Mouse (Mus musculus): ENCODE measurements at regions not wholly inside any gene's neighbourhood (a gene's known extent, or its start where the extent isn't known, plus 50 kb on each side); places are given as distances from the start of the nearest gene placed in this dataset.

DNA sequence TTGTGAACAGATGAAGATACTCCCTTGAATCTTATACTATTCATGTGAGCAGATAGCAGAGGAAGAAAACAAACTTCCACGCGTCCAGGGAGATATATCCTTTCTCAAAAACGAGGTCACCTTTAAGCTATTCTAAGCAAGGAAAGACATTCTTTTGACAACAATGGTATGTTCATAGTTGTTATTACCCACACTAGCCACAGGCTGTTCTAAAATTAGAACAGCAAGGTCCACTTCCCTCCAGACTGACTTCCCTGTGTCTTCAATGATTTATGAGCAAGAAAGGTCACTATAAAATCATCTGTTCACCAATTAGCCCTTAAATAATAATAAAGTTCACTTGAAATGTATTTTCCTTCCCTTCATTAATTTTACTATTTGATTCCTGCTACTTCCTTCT is 263.3 kb upstream of the Cpeb2 start:
- Histone ChIP-seq H3K9me3 (ENCODE audit: control insufficient read depth, low read length) (no peaks in the 10 kb centered on the region), H3K36me3 (ENCODE audit: control insufficient read depth, insufficient read depth, low read length) (no peaks in the 10 kb centered on the region), H3K27me3 (ENCODE audit: control insufficient read depth, insufficient read depth, low read length) (no peaks in the 10 kb centered on the region), H3K4me2 (ENCODE audit: low read length) (no peak overlapping the region), H3K9ac (ENCODE audit: low read length) (no peak overlapping the region), H3K4me3 (ENCODE audit: control insufficient read depth in 1 of 2, insufficient read depth in 1 of 2, low read depth in 1 of 2, low read length in 2 of 2) (no peak overlapping the region), H3K4me1 (ENCODE audit: control insufficient read depth in 2 of 2, insufficient read depth in 2 of 2, low read length in 2 of 2) (peaks cover 0 to 12% of the 10 kb centered on the region in 2 experiments; a peak in 2 of 4 replicates), H3K27ac (replicated peaks in 1 of 2; ENCODE audit: control insufficient read depth in 1 of 2, insufficient read depth in 1 of 2, low read depth in 2 of 2, low read length in 2 of 2) (peak overlapping the region in 1 of 2 experiments; percentile 33; a peak in 1 of 4 replicates)
- WGBS, result 13% methylated on average over 3 of the region's 3 CpGs
- no peak for ATAC-seq (ENCODE audit: insufficient number of reproducible peaks, insufficient read depth, low FRiP score, low read depth)

DNA sequence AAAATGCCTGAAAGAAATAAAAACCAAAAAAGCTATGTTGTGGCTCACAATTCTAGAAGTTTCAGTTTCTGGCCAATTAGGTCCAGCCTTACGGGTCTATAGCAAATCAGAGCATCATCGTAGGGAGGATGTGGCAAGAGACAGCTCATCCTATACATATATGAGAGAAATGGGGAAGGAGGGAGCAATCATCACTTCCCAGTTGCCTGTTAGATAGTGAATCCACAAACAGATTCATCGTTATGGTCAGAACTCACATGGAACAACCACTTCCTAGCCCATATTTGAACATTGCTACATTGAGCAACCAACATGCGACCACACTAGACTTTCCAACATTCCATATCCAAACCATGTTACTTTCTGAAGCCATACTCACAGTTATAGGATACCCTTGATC is 255.9 kb upstream of the Cpeb2 start:
- H3K27ac ChIP-seq (replicated peaks in 1 of 2; ENCODE audit: control insufficient read depth in 1 of 2, insufficient read depth in 1 of 2, low read depth in 2 of 2, low read length in 2 of 2), result no peak overlapping the region
- no peaks in the 10 kb centered on the region for H3K36me3 ChIP-seq (ENCODE audit: control insufficient read depth, insufficient read depth, low read length)
- no peak overlapping the region for H3K4me2 ChIP-seq (ENCODE audit: low read length)
- 82% methylated on average over 4 of the region's 4 CpGs for WGBS
- H3K27me3 ChIP-seq (ENCODE audit: control insufficient read depth, insufficient read depth, low read length), result no peaks in the 10 kb centered on the region
- no peak overlapping the region for H3K4me3 ChIP-seq (ENCODE audit: control insufficient read depth in 1 of 2, insufficient read depth in 1 of 2, low read depth in 1 of 2, low read length in 2 of 2)
- no peaks in the 10 kb centered on the region for H3K9me3 ChIP-seq (ENCODE audit: control insufficient read depth, low read length)
- no peak overlapping the region for H3K9ac ChIP-seq (ENCODE audit: low read length)
- no peaks in the 10 kb centered on the region for H3K4me1 ChIP-seq (ENCODE audit: control insufficient read depth in 2 of 2, insufficient read depth in 2 of 2, low read length in 2 of 2)
- no peak for ATAC-seq (ENCODE audit: insufficient number of reproducible peaks, insufficient read depth, low FRiP score, low read depth)

DNA sequence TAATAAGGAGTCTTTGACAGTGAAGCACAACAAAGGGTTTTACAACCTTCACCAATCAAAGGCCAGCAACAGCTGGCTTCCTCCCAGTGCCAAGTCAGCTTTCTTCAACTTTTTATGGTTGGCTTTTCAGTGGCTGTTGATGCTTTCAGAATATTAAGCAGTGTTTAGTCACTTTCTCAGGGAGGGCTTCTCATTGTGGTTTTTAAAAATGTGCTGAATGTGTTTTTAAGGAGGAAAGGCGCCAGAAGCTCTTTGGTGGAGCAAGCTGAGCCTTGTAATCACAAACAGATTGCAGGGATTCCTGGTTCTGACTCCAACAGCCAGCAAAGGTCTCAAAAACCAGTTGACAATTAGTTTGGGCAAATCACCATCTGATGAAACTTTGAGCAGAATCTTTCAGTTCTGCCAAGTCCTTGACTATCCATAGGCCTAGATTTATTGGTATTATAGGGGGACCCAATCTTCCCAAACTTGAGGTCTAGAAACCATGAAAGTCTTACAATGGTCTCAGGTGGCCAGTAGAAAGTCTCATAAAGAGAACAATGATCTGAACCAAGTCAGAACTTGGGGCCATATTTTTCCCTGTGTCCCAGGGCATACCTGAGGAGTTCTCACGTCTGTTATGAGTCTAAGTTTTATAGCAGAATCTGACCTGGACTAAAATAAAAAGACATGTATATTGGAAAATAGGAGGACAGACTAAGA is 251.9 kb upstream of the Cpeb2 start:
- no peak for ATAC-seq (ENCODE audit: insufficient number of reproducible peaks, insufficient read depth, low FRiP score, low read depth)

DNA sequence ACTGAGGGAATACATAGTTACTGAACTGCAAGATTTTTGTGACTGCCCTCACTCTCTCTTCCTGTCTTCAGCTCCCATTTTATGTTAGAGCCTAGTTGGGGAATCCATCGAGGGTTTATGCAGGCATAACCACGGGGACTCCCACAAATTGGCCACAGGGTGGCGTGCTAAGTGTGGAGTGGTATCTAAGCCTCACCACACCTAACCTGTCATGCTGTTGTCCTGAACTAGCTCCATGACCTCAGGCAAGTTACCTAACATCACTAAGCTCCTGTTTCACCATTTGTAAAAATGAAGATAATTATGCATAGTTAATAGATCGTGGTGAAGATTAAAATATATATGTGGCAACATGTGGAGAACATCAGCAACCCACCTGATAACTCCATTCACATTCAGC is 246.8 kb upstream of the Cpeb2 start:
- Histone ChIP-seq H3K9me3 (ENCODE audit: control insufficient read depth, low read length) (no peaks in the 10 kb centered on the region), H3K4me3 (ENCODE audit: control insufficient read depth in 1 of 2, insufficient read depth in 1 of 2, low read depth in 1 of 2, low read length in 2 of 2) (no peak overlapping the region), H3K9ac (ENCODE audit: low read length) (no peak overlapping the region), H3K36me3 (ENCODE audit: control insufficient read depth, insufficient read depth, low read length) (no peaks in the 10 kb centered on the region), H3K27me3 (ENCODE audit: control insufficient read depth, insufficient read depth, low read length) (no peaks in the 10 kb centered on the region), H3K4me1 (ENCODE audit: control insufficient read depth in 2 of 2, insufficient read depth in 2 of 2, low read length in 2 of 2) (no peaks in the 10 kb centered on the region), H3K4me2 (ENCODE audit: low read length) (no peak overlapping the region), H3K27ac (replicated peaks in 1 of 2; ENCODE audit: control insufficient read depth in 1 of 2, insufficient read depth in 1 of 2, low read depth in 2 of 2, low read length in 2 of 2) (no peak overlapping the region)
- no peak for ATAC-seq (ENCODE audit: insufficient number of reproducible peaks, insufficient read depth, low FRiP score, low read depth)
- WGBS, result 78% methylated on average over 4 of the region's 4 CpGs

More for the DNA sequence above, 251.9 kb upstream of the Cpeb2 start:
- H3K4me2 ChIP-seq (ENCODE audit: low read length), result no peak overlapping the region
- no peaks in the 10 kb centered on the region for H3K36me3 ChIP-seq (ENCODE audit: control insufficient read depth, insufficient read depth, low read length)
- no peaks in the 10 kb centered on the region for H3K4me1 ChIP-seq (ENCODE audit: control insufficient read depth in 2 of 2, insufficient read depth in 2 of 2, low read length in 2 of 2)
- H3K27ac ChIP-seq (replicated peaks in 1 of 2; ENCODE audit: control insufficient read depth in 1 of 2, insufficient read depth in 1 of 2, low read depth in 2 of 2, low read length in 2 of 2), result no peak overlapping the region
- WGBS, result 84% methylated on average over 2 of the region's 2 CpGs
- H3K4me3 ChIP-seq (ENCODE audit: control insufficient read depth in 1 of 2, insufficient read depth in 1 of 2, low read depth in 1 of 2, low read length in 2 of 2), result no peak overlapping the region
- H3K27me3 ChIP-seq (ENCODE audit: control insufficient read depth, insufficient read depth, low read length), result no peaks in the 10 kb centered on the region
- no peaks in the 10 kb centered on the region for H3K9me3 ChIP-seq (ENCODE audit: control insufficient read depth, low read length)
- H3K9ac ChIP-seq (ENCODE audit: low read length), result no peak overlapping the region

DNA sequence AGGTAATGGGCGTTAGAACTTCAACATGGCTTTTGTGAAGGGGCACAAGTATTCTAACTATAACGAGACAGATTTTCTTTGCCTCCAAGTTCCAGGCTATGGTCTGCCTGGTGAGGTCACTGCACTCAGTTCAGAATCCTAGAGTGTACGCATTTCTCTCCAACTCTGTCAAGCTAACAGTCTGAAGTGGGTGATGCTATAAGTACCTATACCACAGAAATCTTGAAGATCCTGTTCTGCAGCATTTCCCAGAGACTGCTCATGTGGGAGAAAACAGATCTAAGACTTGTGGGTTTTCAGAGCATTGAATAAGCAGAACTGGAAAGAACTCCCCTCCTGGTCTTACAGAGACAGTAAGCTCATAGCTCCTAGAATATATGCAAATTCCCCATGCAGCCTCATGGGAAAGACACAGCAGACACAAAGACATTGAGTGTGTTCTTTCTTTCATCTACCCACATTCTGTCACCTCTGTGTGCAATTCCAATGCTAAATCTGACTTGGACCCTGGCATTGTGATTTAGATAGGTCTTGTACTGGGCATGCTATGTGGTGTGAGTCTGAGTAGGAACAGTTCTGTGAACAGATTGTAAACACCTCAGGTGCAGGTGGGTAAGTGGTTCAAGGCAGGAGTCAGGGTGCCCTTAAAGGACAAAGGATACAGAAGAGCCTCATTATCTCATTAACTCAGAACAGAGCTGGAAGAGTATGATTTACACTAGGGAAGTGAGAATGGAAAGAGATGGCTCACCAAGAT is 245.1 kb upstream of the Cpeb2 start:
- no peaks in the 10 kb centered on the region for H3K36me3 ChIP-seq (ENCODE audit: control insufficient read depth, insufficient read depth, low read length)
- no peaks in the 10 kb centered on the region for H3K27me3 ChIP-seq (ENCODE audit: control insufficient read depth, insufficient read depth, low read length)
- 80% methylated on average over 3 of the region's 3 CpGs for WGBS
- H3K9me3 ChIP-seq (ENCODE audit: control insufficient read depth, low read length), result no peaks in the 10 kb centered on the region
- no peaks in the 10 kb centered on the region for H3K4me1 ChIP-seq (ENCODE audit: control insufficient read depth in 2 of 2, insufficient read depth in 2 of 2, low read length in 2 of 2)
- H3K9ac ChIP-seq (ENCODE audit: low read length), result no peak overlapping the region
- H3K4me3 ChIP-seq (ENCODE audit: control insufficient read depth in 1 of 2, insufficient read depth in 1 of 2, low read depth in 1 of 2, low read length in 2 of 2), result no peak overlapping the region
- no peak overlapping the region for H3K27ac ChIP-seq (replicated peaks in 1 of 2; ENCODE audit: control insufficient read depth in 1 of 2, insufficient read depth in 1 of 2, low read depth in 2 of 2, low read length in 2 of 2)
- no peak for ATAC-seq (ENCODE audit: insufficient number of reproducible peaks, insufficient read depth, low FRiP score, low read depth)
- no peak overlapping the region for H3K4me2 ChIP-seq (ENCODE audit: low read length)

DNA sequence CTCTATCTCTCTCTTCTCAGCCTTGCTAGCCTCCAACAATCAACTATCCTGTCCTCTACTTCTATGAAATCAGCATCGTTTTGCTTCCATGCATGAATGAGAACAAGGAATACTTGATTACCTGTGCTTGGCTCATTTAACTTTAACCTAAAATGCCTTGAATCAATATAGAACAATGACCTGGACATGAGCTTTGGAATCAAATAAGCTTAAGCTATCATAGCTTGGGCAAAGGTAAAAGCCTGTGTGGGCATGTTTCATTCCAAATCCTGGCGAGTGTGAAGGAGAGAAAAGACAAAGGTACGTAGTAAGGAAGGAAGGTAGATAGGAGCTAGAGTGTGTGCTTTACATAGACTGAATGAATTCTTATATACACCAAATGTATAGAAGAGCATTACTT is 243.7 kb upstream of the Cpeb2 start:
- WGBS, result 83% methylated on average over 3 of the region's 3 CpGs

DNA sequence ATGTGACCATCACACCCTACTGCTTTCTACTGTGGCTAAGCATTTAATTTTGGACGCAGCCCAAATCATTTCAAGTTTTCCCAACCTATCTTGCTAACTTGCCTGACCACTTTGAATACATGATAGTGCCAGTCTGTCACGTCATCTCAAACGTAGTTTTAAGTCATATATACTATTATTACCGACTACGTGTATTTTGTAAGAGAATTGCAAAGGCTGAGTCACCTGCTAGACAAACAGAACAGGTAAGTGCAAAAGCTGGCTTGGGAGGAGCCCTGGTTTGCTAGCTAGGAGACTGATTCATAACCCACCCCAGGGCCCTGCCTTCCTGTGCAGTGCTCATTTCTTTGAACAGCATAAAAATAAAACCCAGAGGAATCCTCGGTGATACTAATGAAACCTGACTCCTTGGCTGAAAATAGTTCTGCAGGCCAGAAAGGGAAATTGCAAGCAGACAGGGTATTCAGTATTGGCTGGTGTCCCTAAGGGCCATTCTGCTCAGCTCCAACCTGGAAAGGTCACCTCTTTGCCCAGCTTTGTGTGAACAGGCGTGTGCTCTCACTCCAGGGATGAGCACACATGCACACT is 208.9 kb upstream of the Cpeb2 start:
- Histone ChIP-seq H3K27me3 (ENCODE audit: control insufficient read depth, insufficient read depth, low read length) (no peaks in the 10 kb centered on the region), H3K36me3 (ENCODE audit: control insufficient read depth, insufficient read depth, low read length) (no peaks in the 10 kb centered on the region), H3K4me3 (ENCODE audit: control insufficient read depth in 1 of 2, insufficient read depth in 1 of 2, low read depth in 1 of 2, low read length in 2 of 2) (no peak overlapping the region), H3K4me1 (ENCODE audit: control insufficient read depth in 2 of 2, insufficient read depth in 2 of 2, low read length in 2 of 2) (peaks cover 2 to 15% of the 10 kb centered on the region in 2 experiments), H3K9ac (ENCODE audit: low read length) (no peak overlapping the region), H3K9me3 (ENCODE audit: control insufficient read depth, low read length) (no peaks in the 10 kb centered on the region), H3K27ac (replicated peaks in 1 of 2; ENCODE audit: control insufficient read depth in 1 of 2, insufficient read depth in 1 of 2, low read depth in 2 of 2, low read length in 2 of 2) (peak overlapping the region; percentile 52 to 59; a peak in 3 of 4 replicates), H3K4me2 (ENCODE audit: low read length) (no peak overlapping the region)
- no peak for ATAC-seq (ENCODE audit: insufficient number of reproducible peaks, insufficient read depth, low FRiP score, low read depth)
- WGBS, result 51% methylated on average over 7 of the region's 7 CpGs

More for the DNA sequence above, 243.7 kb upstream of the Cpeb2 start:
- ATAC-seq (ENCODE audit: insufficient number of reproducible peaks, insufficient read depth, low FRiP score, low read depth), result no peak
- Histone ChIP-seq H3K9me3 (ENCODE audit: control insufficient read depth, low read length) (no peaks in the 10 kb centered on the region), H3K27me3 (ENCODE audit: control insufficient read depth, insufficient read depth, low read length) (no peaks in the 10 kb centered on the region), H3K27ac (replicated peaks in 1 of 2; ENCODE audit: control insufficient read depth in 1 of 2, insufficient read depth in 1 of 2, low read depth in 2 of 2, low read length in 2 of 2) (no peak overlapping the region), H3K36me3 (ENCODE audit: control insufficient read depth, insufficient read depth, low read length) (no peaks in the 10 kb centered on the region), H3K4me1 (ENCODE audit: control insufficient read depth in 2 of 2, insufficient read depth in 2 of 2, low read length in 2 of 2) (no peaks in the 10 kb centered on the region), H3K4me3 (ENCODE audit: control insufficient read depth in 1 of 2, insufficient read depth in 1 of 2, low read depth in 1 of 2, low read length in 2 of 2) (no peak overlapping the region), H3K4me2 (ENCODE audit: low read length) (no peak overlapping the region), H3K9ac (ENCODE audit: low read length) (no peak overlapping the region)
